Mouse (Mus musculus) R1 (cell line): Measurements from ENCODE around the gene Actr1a.

Source experiments
- DNase-seq: peaks from one replicate; pipeline ENCODE4 v3.0.0-alpha.2; 2018; ENCODE audit warnings: low read depth, low spot score

Gene Actr1a

DNA sequence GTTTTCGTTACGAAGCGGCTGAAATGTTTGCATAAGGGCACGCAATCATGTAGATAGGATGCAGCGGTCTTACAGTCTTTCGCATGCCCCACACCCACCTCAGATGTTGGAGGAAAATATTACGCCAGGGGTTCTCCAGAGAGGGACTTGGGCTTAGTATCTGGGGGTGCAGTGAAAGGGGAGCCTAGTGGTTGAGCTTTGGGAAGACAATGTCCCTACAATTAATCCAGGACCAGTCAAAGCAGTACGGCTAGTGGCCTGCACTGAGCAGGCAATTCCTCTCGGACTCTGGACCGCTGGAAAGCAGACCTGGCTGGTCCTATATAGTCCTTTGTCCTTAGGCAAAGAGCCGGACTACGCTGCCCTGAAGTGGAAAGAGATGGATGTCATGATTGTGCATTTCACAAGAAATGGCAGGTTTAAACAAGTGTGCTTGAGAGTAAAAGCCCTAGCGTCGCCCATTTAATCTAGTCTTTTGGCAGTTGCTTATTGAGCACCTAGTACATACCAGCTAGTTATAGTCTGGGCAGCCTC lies 68.0 kb downstream of the Actr1a start:
- DNase-seq, result no peak
